Mouse (Mus musculus) kidney, embryonic 16.5 days (tissue): ENCODE results near the gene Strbp. TPM values are rescaled to one million over a fixed set of nuclear protein-coding genes. Genes with fewer than 3 reads are reported as not detected.
"Not testable (repeated sequence)": the region's sequence is repeated elsewhere in the genome, so short reads cannot be mapped to it uniquely, and the experiment has no call there.

Experiments used
- ATAC-seq: fragments of 200-750 bp; cut with Nextera tagmentation; 2 replicates; pipeline ENCODE4 v1.8.0; 2017; ENCODE audit warnings: moderate TSS enrichment; ENCODE audit not compliant: low FRiP score, low TSS enrichment
- H3K27ac ChIP-seq: fragments of 300-500 bp; sonication (generic); 2 replicates; pipeline ENCODE4 v1.5.1; 2014; ENCODE audit warnings: low read length
- H3K27me3 ChIP-seq: fragments of 300-500 bp; sonication (generic); 2 replicates; pipeline ENCODE4 v1.6.1; 2014; ENCODE audit warnings: low read length, control low read depth, mixed read lengths; ENCODE audit not compliant: insufficient read depth
- H3K36me3 ChIP-seq: fragments of 300-500 bp; sonication (generic); 2 replicates; pipeline ENCODE4 v1.6.1; 2014; ENCODE audit warnings: low read length, control low read depth, mixed read lengths; ENCODE audit not compliant: insufficient read depth
- H3K4me1 ChIP-seq: fragments of 300-500 bp; sonication (generic); 2 replicates; pipeline ENCODE4 v1.6.1; 2014; ENCODE audit warnings: low read length, control low read depth, mixed read lengths; ENCODE audit not compliant: insufficient read depth
- H3K4me2 ChIP-seq: fragments of 300-500 bp; sonication (generic); replicated peaks from 2 replicates; pipeline ENCODE4 v1.6.1; 2014; ENCODE audit warnings: low read depth, low read length
- H3K4me3 ChIP-seq: fragments of 300-500 bp; sonication (generic); 2 replicates; pipeline ENCODE4 v1.5.1; 2014; ENCODE audit warnings: mild to moderate bottlenecking, low read length
- H3K9ac ChIP-seq: fragments of 300-500 bp; sonication (generic); replicated peaks from 2 replicates; pipeline ENCODE4 v1.6.1; 2014; ENCODE audit warnings: low read length
- H3K9me3 ChIP-seq: fragments of 300-500 bp; sonication (generic); 2 replicates; pipeline ENCODE4 v1.6.1; 2016; ENCODE audit warnings: low read length, control low read depth
- WGBS: fragments of 180-500 bp; shearing (Covaris S2); extraction: QIAGEN DNeasy Blood & Tissue Kit; methylation state at CpG from one replicate; pipeline ENCODE4 v1.1.7; 2014; 5-methylcytosine and 5-hydroxymethylcytosine counted together
- polyA plus RNA-seq: library from polyadenylated mRNA; unstranded; fragments of >200 nt; fragmentation: Nextera tagmentation; extraction: Ambion mirVana; gene quantifications from 2 replicates; pipeline ENCODE4 v1.2.1, GENCODE M21; 2015

The Strbp gene
- polyA plus RNA-seq, 1 experiment from 2014 or later = 38.7 TPM

GRCm38 (mm10) chr2:37511134-37511901 is 192.3 kb downstream of the Strbp start:
- no peak overlapping the region for H3K4me2 ChIP-seq
- no peaks in the 10 kb centered on the region for H3K9me3 ChIP-seq
- no peak overlapping the region for H3K4me3 ChIP-seq
- no peak overlapping the region for H3K9ac ChIP-seq
- ATAC-seq = no peak
- no peak overlapping the region for H3K27ac ChIP-seq
- H3K27me3 ChIP-seq = no peaks in the 10 kb centered on the region
- peaks cover 27% of the 10 kb centered on the region for H3K36me3 ChIP-seq
- peaks cover 8% of the 10 kb centered on the region for H3K4me1 ChIP-seq
- WGBS = 95% methylated on average over 4 of the region's 4 CpGs

DNA sequence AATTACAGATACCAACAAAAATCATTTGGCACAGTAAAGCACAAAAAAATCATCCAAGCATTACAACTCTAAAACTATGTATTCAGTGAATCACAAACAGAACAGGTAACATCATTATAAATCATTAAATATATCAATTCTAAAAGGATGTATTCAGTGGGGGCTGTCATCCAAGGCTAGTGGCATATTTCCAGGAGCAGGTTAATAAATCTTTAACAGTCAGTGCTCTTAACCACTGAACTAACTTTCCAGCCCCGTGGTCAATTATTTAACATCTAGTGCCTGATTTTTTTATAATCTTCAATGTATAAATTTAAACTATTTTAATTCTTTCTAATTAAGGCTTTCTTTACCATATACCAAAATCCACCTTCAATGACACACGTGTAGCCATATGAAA is 197.8 kb downstream of the Strbp start:
- not testable (repeated sequence) for H3K9ac ChIP-seq, H3K9me3 ChIP-seq, ATAC-seq, H3K4me3 ChIP-seq, H3K4me1 ChIP-seq, H3K27ac ChIP-seq, H3K27me3 ChIP-seq, H3K4me2 ChIP-seq
- peaks cover 29% of the 10 kb centered on the region for H3K36me3 ChIP-seq
- 82% methylated on average over 2 of the region's 2 CpGs for WGBS

DNA sequence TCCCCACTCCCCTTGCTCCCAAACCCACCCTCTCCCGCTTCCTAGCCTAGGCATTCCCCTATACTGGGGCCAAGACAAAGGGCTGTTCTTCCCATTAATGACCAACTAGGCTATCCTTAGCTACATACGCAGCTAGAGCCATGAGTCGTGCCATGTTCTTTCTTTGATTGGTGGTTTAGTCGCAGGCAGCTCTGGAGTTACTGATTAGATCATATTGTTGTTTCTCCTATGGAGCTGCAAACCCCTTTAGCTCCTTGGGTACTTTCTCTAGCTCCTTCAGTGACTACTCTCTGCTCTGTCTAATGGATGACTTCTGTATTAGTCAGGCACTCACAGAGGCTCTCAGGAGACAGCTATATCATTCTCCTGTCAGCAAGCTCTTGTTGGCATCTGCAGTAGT is 206.3 kb downstream of the Strbp start:
- no peaks in the 10 kb centered on the region for H3K9me3 ChIP-seq
- H3K4me2 ChIP-seq = no peak overlapping the region
- ATAC-seq = no peak
- H3K4me3 ChIP-seq = no peak overlapping the region
- H3K9ac ChIP-seq = no peak overlapping the region
- peaks cover 29% of the 10 kb centered on the region for H3K36me3 ChIP-seq
- 97% methylated on average over 4 of the region's 4 CpGs for WGBS
- no peaks in the 10 kb centered on the region for H3K27me3 ChIP-seq
- H3K4me1 ChIP-seq = no peaks in the 10 kb centered on the region
- H3K27ac ChIP-seq = no peak overlapping the region

DNA sequence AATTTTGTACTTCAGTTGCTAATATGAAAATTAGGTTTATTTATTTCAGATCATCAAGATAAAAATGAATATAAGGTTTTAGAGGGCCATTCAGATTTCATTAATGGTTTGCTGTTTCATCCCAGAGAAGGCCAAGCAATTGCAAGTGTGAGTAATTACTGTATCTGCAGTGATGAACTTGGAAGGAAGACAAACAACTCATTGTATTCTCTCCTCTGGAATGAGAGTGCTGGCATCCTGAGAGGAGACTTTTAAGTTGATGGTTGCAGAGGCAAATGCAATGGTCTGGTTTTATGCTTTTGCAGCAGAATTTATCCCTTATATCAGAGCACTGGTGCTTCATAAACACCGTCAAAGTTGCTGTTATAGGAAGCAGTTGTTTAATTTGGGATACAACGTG is 214.7 kb downstream of the Strbp start:
- Histone ChIP-seq H3K27ac (no peak overlapping the region), H3K4me3 (no peak overlapping the region), H3K9ac (no peak overlapping the region), H3K4me1 (no peaks in the 10 kb centered on the region), H3K27me3 (no peaks in the 10 kb centered on the region), H3K4me2 (no peak overlapping the region), H3K9me3 (no peaks in the 10 kb centered on the region), H3K36me3 (peaks cover 43% of the 10 kb centered on the region)
- 96% methylated on average over 2 of the region's 2 CpGs for WGBS
- no peak for ATAC-seq

- H3K27ac ChIP-seq = no peak overlapping the region
- no peak overlapping the region for H3K4me2 ChIP-seq
- no peaks in the 10 kb centered on the region for H3K4me1 ChIP-seq
- no peak overlapping the region for H3K9ac ChIP-seq
- no peaks in the 10 kb centered on the region for H3K9me3 ChIP-seq
- H3K4me3 ChIP-seq = no peak overlapping the region
- peaks cover 39% of the 10 kb centered on the region for H3K36me3 ChIP-seq
- no peaks in the 10 kb centered on the region for H3K27me3 ChIP-seq
- no peak for ATAC-seq
Observed at GRCm38 (mm10) chr2:37486408-37486807, 217.3 kb downstream of the Strbp start.

DNA sequence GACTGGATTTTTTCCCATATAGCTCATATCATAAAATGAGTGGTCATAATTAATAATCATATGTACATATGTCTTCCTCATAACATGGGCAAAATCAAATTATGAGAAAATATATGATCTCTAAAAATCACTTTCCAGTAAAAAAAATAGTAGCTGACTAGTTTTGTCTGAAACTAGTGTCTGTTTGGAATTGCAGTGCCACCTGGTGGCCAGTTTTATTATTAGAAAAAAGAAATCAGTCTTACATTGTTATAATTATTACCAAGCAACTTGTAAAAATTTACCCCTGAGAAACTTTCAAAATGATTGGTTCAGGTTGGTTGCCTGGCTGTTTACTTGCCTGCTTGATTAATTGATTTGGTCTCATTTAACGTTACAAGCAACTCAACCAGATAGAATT is 218.3 kb downstream of the Strbp start:
- Histone ChIP-seq H3K27me3 (no peaks in the 10 kb centered on the region), H3K4me2 (no peak overlapping the region), H3K4me1 (no peaks in the 10 kb centered on the region), H3K36me3 (peaks cover 34% of the 10 kb centered on the region), H3K27ac (no peak overlapping the region), H3K4me3 (no peak overlapping the region), H3K9ac (no peak overlapping the region), H3K9me3 (no peaks in the 10 kb centered on the region)
- 85% methylated on average over 1 of the region's 1 CpGs for WGBS
- no peak for ATAC-seq

GRCm38 (mm10) chr2:37484165-37484564 is 219.5 kb downstream of the Strbp start:
- Histone ChIP-seq H3K4me1 (no peaks in the 10 kb centered on the region), H3K4me3 (no peak overlapping the region), H3K4me2 (no peak overlapping the region), H3K27ac (no peak overlapping the region), H3K9ac (no peak overlapping the region), H3K9me3 (no peaks in the 10 kb centered on the region), H3K36me3 (peaks cover 22% of the 10 kb centered on the region), H3K27me3 (no peaks in the 10 kb centered on the region)
- ATAC-seq = no peak
- WGBS = 81% methylated on average over 2 of the region's 2 CpGs

- WGBS = 96% methylated on average over 2 of the region's 2 CpGs
Observed at GRCm38 (mm10) chr2:37480039-37480438, 223.6 kb downstream of the Strbp start.

GRCm38 (mm10) chr2:37479559-37479958 is 224.1 kb downstream of the Strbp start:
- H3K4me2 ChIP-seq = no peak overlapping the region
- H3K27me3 ChIP-seq = no peaks in the 10 kb centered on the region
- H3K36me3 ChIP-seq = peaks cover 31% of the 10 kb centered on the region
- no peaks in the 10 kb centered on the region for H3K9me3 ChIP-seq
- ATAC-seq = no peak
- no peak overlapping the region for H3K4me3 ChIP-seq
- H3K9ac ChIP-seq = no peak overlapping the region
- H3K27ac ChIP-seq = no peak overlapping the region
- no peaks in the 10 kb centered on the region for H3K4me1 ChIP-seq

More at GRCm38 (mm10) chr2:37480039-37480438, 223.6 kb downstream of the Strbp start:
- H3K36me3 ChIP-seq = peaks cover 31% of the 10 kb centered on the region
- H3K4me1 ChIP-seq = no peaks in the 10 kb centered on the region
- no peaks in the 10 kb centered on the region for H3K9me3 ChIP-seq
- H3K4me2 ChIP-seq = no peak overlapping the region
- H3K27ac ChIP-seq = no peak overlapping the region
- no peak overlapping the region for H3K9ac ChIP-seq
- no peak overlapping the region for H3K4me3 ChIP-seq
- no peaks in the 10 kb centered on the region for H3K27me3 ChIP-seq
- ATAC-seq = no peak

- no peaks in the 10 kb centered on the region; the same call in 1 of the 2 replicates for H3K9me3 ChIP-seq
- no peaks in the 10 kb centered on the region for H3K27me3 ChIP-seq
- H3K4me1 ChIP-seq = no peaks in the 10 kb centered on the region
- no peak overlapping the region for H3K9ac ChIP-seq
- H3K27ac ChIP-seq = no peak overlapping the region
- ATAC-seq = no peak
- WGBS = 94% methylated on average over 4 of the region's 4 CpGs
- H3K4me3 ChIP-seq = no peak overlapping the region
- peaks cover 12% of the 10 kb centered on the region; the same call in 1 of the 2 replicates for H3K36me3 ChIP-seq
- H3K4me2 ChIP-seq = no peak overlapping the region
Observed at GRCm38 (mm10) chr2:37466266-37466665, 237.4 kb downstream of the Strbp start.
